Mouse (Mus musculus) cortical plate, adult 2 months (tissue): ENCODE measurements at regions not wholly inside any gene's neighbourhood (a gene's known extent, or its start where the extent isn't known, plus 50 kb on each side); places are given as distances from the start of the nearest gene placed in this dataset.

Source experiments
- CTCF ChIP-seq: fragments of 200-500 bp; IDR thresholded peaks from 2 replicates; pipeline ENCODE4 v1.5.1; 2011; ENCODE audit warnings: mild to moderate bottlenecking, control low read depth, low read length; ENCODE audit not compliant: insufficient read depth; ENCODE audit errors: extremely low read depth
- POLR2A ChIP-seq: fragments of 200-500 bp; IDR thresholded peaks from 2 replicates; pipeline ENCODE4 v1.6.1; 2011; ENCODE audit warnings: mild to moderate bottlenecking, low read length, control low read depth; ENCODE audit not compliant: insufficient read depth; ENCODE audit errors: extremely low read depth

DNA sequence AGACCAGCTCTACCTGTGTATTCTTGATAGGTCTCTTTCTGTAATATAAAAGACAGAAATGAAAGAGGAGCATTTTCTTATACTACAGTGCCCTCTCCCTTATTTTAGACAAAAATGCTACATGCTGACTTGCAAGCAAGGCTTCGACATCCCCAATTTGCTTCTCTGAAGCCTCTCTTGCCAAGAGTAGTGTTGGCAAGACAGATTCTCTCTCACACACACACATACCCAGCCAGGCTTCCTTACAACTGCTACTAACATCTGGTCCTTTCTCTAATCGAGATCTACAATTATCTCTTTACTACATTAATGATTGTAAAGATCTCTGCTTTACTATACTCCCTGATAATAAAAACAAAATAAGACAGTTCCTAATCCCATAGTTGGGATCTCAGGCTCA, 87.5 kb upstream of the Daam1 start:
- TF ChIP-seq POLR2A (no peak), CTCF (no peak)
